Mouse (Mus musculus) forebrain, embryonic 12.5 days (tissue): ENCODE results near the gene 4930486L24Rik. TPM values are rescaled to one million over a fixed set of nuclear protein-coding genes. Genes with fewer than 3 reads are reported as not detected.

Experiments
- ATAC-seq: fragments of 200-750 bp; cut with Nextera tagmentation; 2 replicates; pipeline ENCODE4 v1.8.0; 2017; ENCODE audit warnings: moderate TSS enrichment; ENCODE audit not compliant: low FRiP score
- H3K27ac ChIP-seq: fragments of 300-500 bp; sonication (generic); 2 replicates; pipeline ENCODE4 v1.5.1; 2016; ENCODE audit warnings: mild to moderate bottlenecking
- H3K27me3 ChIP-seq: fragments of 300-500 bp; sonication (generic); 2 replicates; pipeline ENCODE4 v1.6.1; 2016; ENCODE audit warnings: mild to moderate bottlenecking
- H3K36me3 ChIP-seq: fragments of 300-500 bp; sonication (generic); replicated peaks from 2 replicates; pipeline ENCODE4 v1.6.1; 2016; ENCODE audit warnings: mild to moderate bottlenecking
- H3K4me1 ChIP-seq: fragments of 300-500 bp; sonication (generic); 2 replicates; pipeline ENCODE4 v1.6.1; 2016
- H3K4me2 ChIP-seq: fragments of 300-500 bp; sonication (generic); 2 replicates; pipeline ENCODE4 v1.6.1; 2016; ENCODE audit warnings: mild to moderate bottlenecking, moderate library complexity
- H3K4me3 ChIP-seq: fragments of 300-500 bp; sonication (generic); replicated peaks from 2 replicates; pipeline ENCODE4 v1.5.1; 2016; ENCODE audit warnings: mild to moderate bottlenecking
- H3K9ac ChIP-seq: fragments of 300-500 bp; sonication (generic); 2 replicates; pipeline ENCODE4 v1.6.1; 2016; ENCODE audit warnings: mild to moderate bottlenecking
- H3K9me3 ChIP-seq: fragments of 300-500 bp; sonication (generic); 2 replicates; pipeline ENCODE4 v1.6.1; 2016
- WGBS: fragments of 180-500 bp; shearing (Covaris S2); methylation state at CpG from one replicate; pipeline ENCODE4 v1.1.7; 2016; 5-methylcytosine and 5-hydroxymethylcytosine counted together
- polyA plus RNA-seq: library from polyadenylated mRNA; unstranded; fragments of >200 nt; fragmentation: Nextera tagmentation; extraction: Ambion mirVana; gene quantifications from 2 replicates; pipeline ENCODE4 v1.2.1, GENCODE M21; 2016

4930486L24Rik gene
- polyA plus RNA-seq, 1 experiment from 2014 or later = not detected

GRCm38 (mm10) chr13:60819469-60819868, 44.8 kb downstream of the 4930486L24Rik start:
- no peak overlapping the region for H3K9ac ChIP-seq
- 13% methylated on average over 7 of the region's 7 CpGs for WGBS
- no peaks in the 10 kb centered on the region for H3K4me1 ChIP-seq
- H3K4me3 ChIP-seq = no peak overlapping the region
- no peak overlapping the region for H3K27ac ChIP-seq
- no peaks in the 10 kb centered on the region for H3K27me3 ChIP-seq
- ATAC-seq = no peak
- no peaks in the 10 kb centered on the region for H3K9me3 ChIP-seq
- no peaks in the 10 kb centered on the region for H3K36me3 ChIP-seq
- no peak overlapping the region for H3K4me2 ChIP-seq

GRCm38 (mm10) chr13:60813722-60814121, 50.6 kb downstream of the 4930486L24Rik start:
- Histone ChIP-seq H3K4me3 (no peak overlapping the region), H3K4me1 (no peaks in the 10 kb centered on the region), H3K27me3 (no peaks in the 10 kb centered on the region), H3K36me3 (no peaks in the 10 kb centered on the region), H3K4me2 (no peak overlapping the region), H3K9me3 (no peaks in the 10 kb centered on the region), H3K9ac (no peak overlapping the region), H3K27ac (no peak overlapping the region)
- 68% methylated on average over 1 of the region's 1 CpGs for WGBS
- no peak for ATAC-seq

GRCm38 (mm10) chr13:60812768-60813167, 51.5 kb downstream of the 4930486L24Rik start:
- 89% methylated on average over 6 of the region's 6 CpGs for WGBS

GRCm38 (mm10) chr13:60809690-60810089, 54.6 kb downstream of the 4930486L24Rik start:
- Histone ChIP-seq H3K9me3 (no peaks in the 10 kb centered on the region), H3K27me3 (no peaks in the 10 kb centered on the region), H3K4me3 (no peak overlapping the region), H3K9ac (no peak overlapping the region), H3K27ac (no peak overlapping the region), H3K4me2 (no peak overlapping the region), H3K4me1 (no peaks in the 10 kb centered on the region), H3K36me3 (no peaks in the 10 kb centered on the region)
- WGBS = 91% methylated on average over 2 of the region's 2 CpGs
- ATAC-seq = no peak

More at GRCm38 (mm10) chr13:60812768-60813167, 51.5 kb downstream of the 4930486L24Rik start:
- H3K27ac ChIP-seq = no peak overlapping the region
- H3K4me2 ChIP-seq = no peak overlapping the region
- no peaks in the 10 kb centered on the region for H3K9me3 ChIP-seq
- H3K27me3 ChIP-seq = no peaks in the 10 kb centered on the region
- H3K4me3 ChIP-seq = no peak overlapping the region
- H3K9ac ChIP-seq = no peak overlapping the region
- H3K36me3 ChIP-seq = no peaks in the 10 kb centered on the region
- no peaks in the 10 kb centered on the region for H3K4me1 ChIP-seq
- no peak for ATAC-seq

- no peaks in the 10 kb centered on the region for H3K36me3 ChIP-seq
- H3K27ac ChIP-seq = no peak within 1 kb of the TSS
- WGBS = 96% methylated on average over 1 of the region's 1 CpGs
Observed at GRCm38 (mm10) chr13:60802749-60803148, 61.5 kb downstream of the 4930486L24Rik start, which contains the start of gene Ctsll3. Gene Ctsll3 (minus strand): TSS chr13:60802849.

More at GRCm38 (mm10) chr13:60802749-60803148, 61.5 kb downstream of the 4930486L24Rik start, which contains the start of gene Ctsll3:
- Histone ChIP-seq H3K4me3 (no peak within 1 kb of the TSS), H3K9ac (no peak within 1 kb of the TSS), H3K9me3 (no peaks in the 10 kb centered on the region), H3K4me1 (no peaks in the 10 kb centered on the region), H3K4me2 (no peak within 1 kb of the TSS), H3K27me3 (no peaks in the 10 kb centered on the region)
- no peak for ATAC-seq

Other genes starting within 250 kb of the 4930486L24Rik start
- not detected in 2 replicates for gene BC051665, start 78.1 kb downstream of the 4930486L24Rik start, polyA plus RNA-seq
- gene Ctsll3, start 61.6 kb downstream of the 4930486L24Rik start, polyA plus RNA-seq = not detected in 2 replicates
- not detected in 2 replicates for gene Gm49392, start 32.4 kb upstream of the 4930486L24Rik start, polyA plus RNA-seq
- 1.2 and 1.3 TPM in 2 replicates for gene Ctla2b, start 33.0 kb upstream of the 4930486L24Rik start, polyA plus RNA-seq
- not detected in 2 replicates for gene Tpbpb, start 40.4 kb upstream of the 4930486L24Rik start, polyA plus RNA-seq
- not detected in 2 replicates for gene Gm49393, start 71.1 kb upstream of the 4930486L24Rik start, polyA plus RNA-seq
- gene Gm49391, start 72.1 kb upstream of the 4930486L24Rik start, polyA plus RNA-seq = 0.96 and 1.1 TPM in 2 replicates
- gene Ctla2a, start 72.2 kb upstream of the 4930486L24Rik start, polyA plus RNA-seq = 8.2 and 11.0 TPM in 2 replicates
- not detected in 2 replicates for gene Tpbpa, start 77.5 kb upstream of the 4930486L24Rik start, polyA plus RNA-seq
- gene Ctsj, start 141.5 kb upstream of the 4930486L24Rik start, polyA plus RNA-seq = not detected in 2 replicates
- gene Ctsq, start 176.2 kb upstream of the 4930486L24Rik start, polyA plus RNA-seq = not detected in 2 replicates